Mouse (Mus musculus) heart, embryonic 13.5 days (tissue): Measurements from ENCODE around the gene Kcnk1. TPM values are rescaled to one million over a fixed set of nuclear protein-coding genes. Genes with fewer than 3 reads are reported as not detected.

ENCODE experiments used
- polyA plus RNA-seq: library from polyadenylated mRNA; unstranded; fragments of >200 nt; fragmentation: Nextera tagmentation; extraction: Ambion mirVana; gene quantifications from 2 replicates; pipeline ENCODE4 v1.2.1, GENCODE M21; 2015

Gene Kcnk1
- polyA plus RNA-seq, 1 experiment from 2014 or later, result 3.8 TPM

Other genes with a start within 250 kb of the Kcnk1 start
- 0.07 and 0.08 TPM in 2 replicates for gene Pcnx2, start 96.9 kb upstream of the Kcnk1 start, polyA plus RNA-seq
- 0.23 and 0.28 TPM in 2 replicates for gene Map3k21, start 84.7 kb upstream of the Kcnk1 start, polyA plus RNA-seq